ENCODE assay signal across 22 mouse cellular contexts in genomic region chr3:51830821-51831429, GRCm38 (mm10).
DNase-seq lines count a peak whose midpoint lies in the region; ATAC-seq and TF ChIP-seq lines count a peak whose summit lies in the region.
"Had no signal": no experiment of that assay in that cellular context is flagged by ENCODE, and none has a peak within 500 bp of the region (broad histone marks: within the 10 kb centered on the region; RNA-seq: fewer than 3 reads in every experiment).

No protein-coding gene starts in this region.

- no peaks in the 10 kb centered on the region for H3K36me3 ChIP-seq in hindbrain, embryonic 16.5 days (ENCODE audit: control insufficient read depth, insufficient read depth, low read length)
- peaks cover 13% of the 10 kb centered on the region; the same call in 1 of the 2 replicates for H3K36me3 ChIP-seq in hindbrain, embryonic 10.5 days
- no peaks in the 10 kb centered on the region for H3K36me3 ChIP-seq in midbrain, embryonic 15.5 days (replicated peaks)
- H3K36me3 ChIP-seq in midbrain, embryonic 16.5 days (ENCODE audit: control insufficient read depth, insufficient read depth, low read length): no peaks in the 10 kb centered on the region; the same call in 1 of the 2 replicates
- H3K36me3 ChIP-seq in forebrain, postnatal 0 days (ENCODE audit: insufficient read depth): no peaks in the 10 kb centered on the region
- H3K36me3 ChIP-seq: embryonic facial prominence, embryonic 15.5 days; hindbrain, embryonic 15.5 days; limb, embryonic 15.5 days; lung, embryonic 15.5 days had no signal

- no peak for TF ChIP-seq CTCF in forebrain, postnatal 0 days (IDR thresholded peaks at IDR 0.05; ENCODE audit: low read depth)

- 0 out of 2 replicates have a peak, but pooled peaks have one; percentile 54 for ATAC-seq in hindbrain, embryonic 16.5 days
- 0 out of 2 replicates have a peak, but pooled peaks have one; percentile 37 for ATAC-seq in midbrain, embryonic 15.5 days (replicated peaks)
- ATAC-seq in midbrain, embryonic 16.5 days: no peak
- no peak; the same call in 1 of the 2 replicates for ATAC-seq in forebrain, postnatal 0 days

- H3K27ac ChIP-seq in hindbrain, embryonic 16.5 days (ENCODE audit: low read depth, low read length): no peak overlapping the region
- no peak overlapping the region; the same call in 1 of the 2 replicates for H3K27ac ChIP-seq in hindbrain, embryonic 10.5 days
- H3K27ac ChIP-seq in midbrain, embryonic 15.5 days: no peak overlapping the region
- H3K27ac ChIP-seq in midbrain, embryonic 16.5 days (ENCODE audit: low read length): no peak overlapping the region
- no peak overlapping the region for H3K27ac ChIP-seq in forebrain, postnatal 0 days (ENCODE audit: low read depth, low read length)
- H3K27ac ChIP-seq: embryonic facial prominence, embryonic 15.5 days; hindbrain, embryonic 15.5 days; limb, embryonic 15.5 days; lung, embryonic 15.5 days had no signal

- H3K9ac ChIP-seq in hindbrain, embryonic 16.5 days (ENCODE audit: low read depth, low read length): no peak overlapping the region
- no peak overlapping the region for H3K9ac ChIP-seq in midbrain, embryonic 15.5 days
- H3K9ac ChIP-seq in midbrain, embryonic 16.5 days (ENCODE audit: low read depth, low read length): no peak overlapping the region
- H3K9ac ChIP-seq in forebrain, postnatal 0 days: no peak overlapping the region
- H3K9ac ChIP-seq: embryonic facial prominence, embryonic 15.5 days; hindbrain, embryonic 15.5 days; limb, embryonic 15.5 days; lung, embryonic 15.5 days had no signal

- H3K9me3 ChIP-seq in hindbrain, embryonic 16.5 days (ENCODE audit: control insufficient read depth, low read length): no peaks in the 10 kb centered on the region
- H3K9me3 ChIP-seq in hindbrain, embryonic 10.5 days: no peaks in the 10 kb centered on the region
- no peaks in the 10 kb centered on the region for H3K9me3 ChIP-seq in midbrain, embryonic 15.5 days
- no peaks in the 10 kb centered on the region for H3K9me3 ChIP-seq in midbrain, embryonic 16.5 days (replicated peaks; ENCODE audit: control insufficient read depth, low read length, poor library complexity, severe bottlenecking)
- no peaks in the 10 kb centered on the region for H3K9me3 ChIP-seq in forebrain, postnatal 0 days (ENCODE audit: low read length)
- H3K9me3 ChIP-seq: embryonic facial prominence, embryonic 15.5 days; hindbrain, embryonic 15.5 days; limb, embryonic 15.5 days; lung, embryonic 15.5 days had no signal

- intact Hi-C loops in heart, postnatal 10 days (cut with DNase I): no loop called here

- peaks cover 3% of the 10 kb centered on the region for H3K4me1 ChIP-seq in hindbrain, embryonic 16.5 days (ENCODE audit: control insufficient read depth, insufficient read depth, low read depth, low read length)
- peaks cover 9% of the 10 kb centered on the region for H3K4me1 ChIP-seq in hindbrain, embryonic 10.5 days (replicated peaks)
- H3K4me1 ChIP-seq in midbrain, embryonic 15.5 days: peaks cover 11% of the 10 kb centered on the region
- H3K4me1 ChIP-seq in midbrain, embryonic 16.5 days (ENCODE audit: control insufficient read depth, insufficient read depth, low read length): peaks cover 8% of the 10 kb centered on the region; the same call in 1 of the 2 replicates
- H3K4me1 ChIP-seq in forebrain, postnatal 0 days (ENCODE audit: insufficient read depth): 0 out of 2 replicates have a peak, but pooled peaks cover 4% of the 10 kb centered on the region
- H3K4me1 ChIP-seq: embryonic facial prominence, embryonic 15.5 days had no signal

- H3K4me3 ChIP-seq in hindbrain, embryonic 16.5 days (ENCODE audit: low read length): no peak overlapping the region
- H3K4me3 ChIP-seq in hindbrain, embryonic 10.5 days: no peak overlapping the region
- no peak overlapping the region for H3K4me3 ChIP-seq in midbrain, embryonic 15.5 days
- H3K4me3 ChIP-seq in midbrain, embryonic 16.5 days (ENCODE audit: low read depth, low read length): no peak overlapping the region
- no peak overlapping the region for H3K4me3 ChIP-seq in forebrain, postnatal 0 days (ENCODE audit: low read depth, low read length)
- H3K4me3 ChIP-seq: embryonic facial prominence, embryonic 15.5 days; hindbrain, embryonic 15.5 days; limb, embryonic 15.5 days; lung, embryonic 15.5 days; megakaryocyte, embryonic 14.5 days had no signal

- no peaks in the 10 kb centered on the region for H3K27me3 ChIP-seq in hindbrain, embryonic 16.5 days (replicated peaks; ENCODE audit: control insufficient read depth, insufficient read depth, low read length)
- no peaks in the 10 kb centered on the region for H3K27me3 ChIP-seq in hindbrain, embryonic 10.5 days (ENCODE audit: insufficient read depth, poor library complexity, severe bottlenecking)
- no peaks in the 10 kb centered on the region for H3K27me3 ChIP-seq in midbrain, embryonic 15.5 days (replicated peaks)
- no peaks in the 10 kb centered on the region for H3K27me3 ChIP-seq in midbrain, embryonic 16.5 days (ENCODE audit: control insufficient read depth, insufficient read depth, low read depth, low read length)
- H3K27me3 ChIP-seq in forebrain, postnatal 0 days (ENCODE audit: insufficient read depth, low read length): no peaks in the 10 kb centered on the region
- H3K27me3 ChIP-seq: CH12.LX; embryonic facial prominence, embryonic 15.5 days; hindbrain, embryonic 15.5 days; limb, embryonic 15.5 days; lung, embryonic 15.5 days had no signal

- no peak overlapping the region for H3K4me2 ChIP-seq in hindbrain, embryonic 16.5 days (ENCODE audit: low read length)
- H3K4me2 ChIP-seq in midbrain, embryonic 15.5 days: no peak overlapping the region
- H3K4me2 ChIP-seq in midbrain, embryonic 16.5 days (ENCODE audit: low read length): no peak overlapping the region
- no peak overlapping the region for H3K4me2 ChIP-seq in forebrain, postnatal 0 days (ENCODE audit: low read depth)
- H3K4me2 ChIP-seq: embryonic facial prominence, embryonic 15.5 days; hindbrain, embryonic 15.5 days; limb, embryonic 15.5 days; lung, embryonic 15.5 days had no signal

- 84% methylated on average over 9 of the region's 9 CpGs for WGBS in hindbrain, embryonic 16.5 days
- WGBS in hindbrain, embryonic 10.5 days: 92% methylated on average over 9 of the region's 9 CpGs
- WGBS in midbrain, embryonic 15.5 days: 87% methylated on average over 9 of the region's 9 CpGs
- WGBS in midbrain, embryonic 16.5 days: 86% methylated on average over 9 of the region's 9 CpGs
- 74% methylated on average over 9 of the region's 9 CpGs for WGBS in forebrain, postnatal 0 days

- DNase-seq in hindbrain, embryonic 10.5 days (ENCODE audit: low spot score): no peak
- DNase-seq in heart, postnatal 10 days: peak; percentile 58 to 63
- DNase-seq in forebrain, postnatal 0 days: no peak
- DNase-seq in adrenal gland, adult 18-20 months (ENCODE audit: low spot score in 2 of 2): no peak
- no peak for DNase-seq in layer of hippocampus, postnatal 14 days (ENCODE audit: low spot score in 2 of 2)
- DNase-seq: adrenal gland, adult 2 months; cerebellum, adult 9-11 months; embryo, embryonic 11 days; kidney, adult 18-20 months; kidney, postnatal 36 days; layer of hippocampus, adult 9-11 months; right cerebral cortex, postnatal 25 days; thymus, postnatal 36 days had no signal

Comparison
In these comparisons a context has a peak if more than half of its experiments do, and no peak if none do; other contexts are left out.
1. ATAC-seq: peak in hindbrain, embryonic 16.5 days (single experiment) and midbrain, embryonic 15.5 days (single experiment); none in midbrain, embryonic 16.5 days (single experiment) and forebrain, postnatal 0 days (single experiment).
2. DNase-seq: peak in heart, postnatal 10 days (2 of 2); none in hindbrain, embryonic 10.5 days (single experiment), forebrain, postnatal 0 days (single experiment), adrenal gland, adult 18-20 months (0 of 2) and layer of hippocampus, postnatal 14 days (0 of 2).